Mouse (Mus musculus) limb, embryonic 14.5 days (tissue): Measurements from ENCODE around the gene Timp3. TPM values are rescaled to one million over a fixed set of nuclear protein-coding genes. Genes with fewer than 3 reads are reported as not detected.

ENCODE experiments used
- ATAC-seq: fragments of 200-750 bp; cut with Nextera tagmentation; 2 replicates; pipeline ENCODE4 v1.8.0; 2017; ENCODE audit warnings: low read depth, moderate number of reproducible peaks, moderate TSS enrichment; ENCODE audit not compliant: low FRiP score
- DNase-seq: peaks from one replicate; pipeline ENCODE4 v3.0.0-alpha.2; 2015; ENCODE audit warnings: low spot score
- H3K27ac ChIP-seq: fragments of 300-500 bp; sonication (generic); replicated peaks from 2 replicates; pipeline ENCODE4 v1.5.1; 2014; ENCODE audit warnings: low read depth, mild to moderate bottlenecking, low read length, moderate library complexity, mixed read lengths
- H3K27me3 ChIP-seq: fragments of 300-500 bp; sonication (generic); 2 replicates; pipeline ENCODE4 v1.6.1; 2014; ENCODE audit warnings: low read length, mixed read lengths; ENCODE audit not compliant: control insufficient read depth, insufficient read depth
- H3K36me3 ChIP-seq: fragments of 300-500 bp; sonication (generic); 2 replicates; pipeline ENCODE4 v1.6.1; 2014; ENCODE audit warnings: mild to moderate bottlenecking, low read length, moderate library complexity, mixed read lengths; ENCODE audit not compliant: control insufficient read depth, insufficient read depth
- H3K4me1 ChIP-seq: fragments of 300-500 bp; sonication (generic); 2 replicates; pipeline ENCODE4 v1.6.1; 2014; ENCODE audit warnings: antibody characterized with exemption, low read length, mixed read lengths; ENCODE audit not compliant: control insufficient read depth, insufficient read depth
- H3K4me2 ChIP-seq: fragments of 300-500 bp; sonication (generic); replicated peaks from 2 replicates; pipeline ENCODE4 v1.6.1; 2014; ENCODE audit warnings: low read depth, mild to moderate bottlenecking, low read length, moderate library complexity; ENCODE audit not compliant: severe bottlenecking
- H3K4me3 ChIP-seq: fragments of 300-500 bp; sonication (generic); replicated peaks from 2 replicates; pipeline ENCODE4 v1.5.1; 2014; ENCODE audit warnings: low read length
- H3K9ac ChIP-seq: fragments of 300-500 bp; sonication (generic); 2 replicates; pipeline ENCODE4 v1.6.1; 2014; ENCODE audit warnings: mild to moderate bottlenecking, low read depth, low read length, moderate library complexity; ENCODE audit not compliant: severe bottlenecking
- H3K9me3 ChIP-seq: fragments of 300-500 bp; sonication (generic); 2 replicates; pipeline ENCODE4 v1.6.1; 2016; ENCODE audit warnings: low read length; ENCODE audit not compliant: control insufficient read depth
- POLR2A ChIP-seq: fragments of 200-500 bp; IDR thresholded peaks from 2 replicates; pipeline ENCODE4 v1.8.0; 2012; ENCODE audit warnings: inconsistent platforms, mild to moderate bottlenecking, moderate library complexity, borderline replicate concordance; ENCODE audit not compliant: insufficient read depth, insufficient read length; ENCODE audit errors: extremely low read depth
- WGBS: fragments of 180-500 bp; shearing (Covaris S2); extraction: QIAGEN DNeasy Blood & Tissue Kit; methylation state at CpG from one replicate; pipeline ENCODE4 v1.1.7; 2014; 5-methylcytosine and 5-hydroxymethylcytosine counted together
- polyA plus RNA-seq, 2 experiments: library from polyadenylated mRNA; depleted of rRNA in 1 of 2; stranded (reverse) in 1 of 2; unstranded in 1 of 2; fragments of >200 nt; fragmentation: Nextera tagmentation in 1 of 2; extraction: Ambion mirVana in 1 of 2; gene quantifications; 2 replicates each; pipeline versions ENCODE4 v1.2.1 to v1.2.3; 2012 to 2014

Gene Timp3
- polyA plus RNA-seq, 2 experiments = 57.4 to 66.5 TPM

GRCm38 (mm10) chr10:86290109-86290771 lies 9.9 kb upstream of the Timp3 start:
- H3K4me3 ChIP-seq = no peak overlapping the region
- DNase-seq (peak; percentile 54), ATAC-seq (no peak)
- no peak for TF ChIP-seq POLR2A
- no peak overlapping the region for H3K27ac ChIP-seq
- peaks cover 23% of the 10 kb centered on the region for H3K4me1 ChIP-seq
- H3K4me2 ChIP-seq = 0 out of 2 replicates have a peak overlapping the region, but pooled peaks have one; percentile 10
- H3K27me3 ChIP-seq = no peaks in the 10 kb centered on the region
- H3K9ac ChIP-seq = no peak overlapping the region
- 47% methylated on average over 8 of the region's 8 CpGs for WGBS
- H3K9me3 ChIP-seq = no peaks in the 10 kb centered on the region
- H3K36me3 ChIP-seq = no peaks in the 10 kb centered on the region

DNA sequence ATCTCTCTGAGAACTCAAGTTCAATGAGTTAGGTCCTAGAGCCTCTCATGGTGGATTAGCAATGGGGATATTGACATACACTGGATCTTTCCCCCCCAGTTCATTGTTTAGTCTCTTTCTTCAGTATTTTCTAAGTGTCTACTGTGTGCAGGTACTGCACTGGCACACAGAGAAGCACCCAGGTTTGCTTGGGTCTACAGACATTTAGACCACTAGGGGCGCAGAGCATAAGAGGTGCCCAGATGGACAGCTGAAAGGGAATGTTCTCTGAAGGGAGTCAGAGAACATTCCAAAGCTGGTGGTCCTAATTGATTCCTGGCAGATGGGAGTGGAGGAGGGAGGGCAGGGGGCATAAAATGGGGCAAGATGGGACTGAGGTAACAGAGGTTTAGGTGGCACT lies 6.3 kb upstream of the Timp3 start:
- no peak overlapping the region for H3K4me2 ChIP-seq
- ATAC-seq (no peak), DNase-seq (no peak)
- no peak overlapping the region for H3K27ac ChIP-seq
- no peak overlapping the region for H3K9ac ChIP-seq
- peaks cover 31% of the 10 kb centered on the region for H3K4me1 ChIP-seq
- no peak for TF ChIP-seq POLR2A
- no peaks in the 10 kb centered on the region for H3K27me3 ChIP-seq
- H3K36me3 ChIP-seq = no peaks in the 10 kb centered on the region
- WGBS = 81% methylated on average over 1 of the region's 1 CpGs
- H3K4me3 ChIP-seq = no peak overlapping the region
- H3K9me3 ChIP-seq = no peaks in the 10 kb centered on the region

- Histone ChIP-seq H3K27ac (peak overlapping the region; percentile 91), H3K4me1 (peaks cover 32% of the 10 kb centered on the region), H3K27me3 (no peaks in the 10 kb centered on the region), H3K4me2 (peak overlapping the region; percentile 56; the same call in 1 of the 2 replicates), H3K9me3 (no peaks in the 10 kb centered on the region), H3K9ac (no peak overlapping the region), H3K4me3 (no peak overlapping the region), H3K36me3 (no peaks in the 10 kb centered on the region)
- 51% methylated on average over 10 of the region's 10 CpGs for WGBS
- peak; percentile 38 for ATAC-seq
- no peak for DNase-seq
- TF ChIP-seq POLR2A = no peak
Measured at GRCm38 (mm10) chr10:86294599-86295365, 5.4 kb upstream of the Timp3 start.

DNA sequence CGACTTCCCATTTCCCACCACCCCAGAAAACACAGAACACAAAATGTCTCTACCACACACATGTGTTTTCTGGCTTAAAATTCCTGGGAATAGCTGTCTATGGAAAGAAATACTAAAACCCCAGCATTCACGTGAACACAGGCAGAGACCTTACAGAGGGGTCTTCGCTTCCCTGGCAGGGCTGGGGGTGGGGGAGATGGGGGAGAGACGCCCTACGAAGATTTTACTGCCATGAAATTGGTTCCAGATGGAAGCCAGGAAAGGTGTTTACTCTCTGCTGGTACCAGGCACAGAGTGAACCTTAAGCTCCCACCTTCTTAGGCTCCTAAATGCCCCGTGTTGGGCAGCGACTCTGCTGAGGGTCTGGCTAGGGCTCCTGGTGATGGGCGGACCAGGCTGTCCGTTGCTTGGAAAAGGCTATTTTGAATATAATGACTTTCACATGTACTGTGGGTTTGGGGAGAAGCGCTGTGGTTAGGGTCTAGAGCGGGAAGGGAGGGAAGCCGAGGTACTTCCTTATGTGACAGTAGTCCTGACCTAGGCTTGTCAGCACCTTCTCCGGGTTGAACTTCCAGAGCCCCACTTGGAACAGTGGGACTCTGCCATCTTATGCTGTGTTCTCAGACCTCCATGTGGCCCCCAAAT lies 4.6 kb upstream of the Timp3 start:
- H3K4me3 ChIP-seq = peak overlapping the region; percentile 21
- H3K27ac ChIP-seq = peak overlapping the region; percentile 91
- H3K4me2 ChIP-seq = peak overlapping the region; percentile 56
- no peaks in the 10 kb centered on the region for H3K9me3 ChIP-seq
- H3K27me3 ChIP-seq = no peaks in the 10 kb centered on the region
- peaks cover 28% of the 10 kb centered on the region for H3K4me1 ChIP-seq
- 8% methylated on average over 13 of the region's 13 CpGs for WGBS
- H3K9ac ChIP-seq = peak overlapping the region; percentile 41
- no peaks in the 10 kb centered on the region for H3K36me3 ChIP-seq
- no peak for TF ChIP-seq POLR2A
- DNase-seq (peak; percentile 57), ATAC-seq (peak; percentile 66)

GRCm38 (mm10) chr10:86296111-86296510 lies 4.1 kb upstream of the Timp3 start:
- Histone ChIP-seq H3K9ac (peak overlapping the region; percentile 41), H3K27me3 (no peaks in the 10 kb centered on the region), H3K4me3 (peak overlapping the region; percentile 21), H3K27ac (peak overlapping the region; percentile 91), H3K36me3 (no peaks in the 10 kb centered on the region), H3K4me2 (peak overlapping the region; percentile 56), H3K4me1 (peaks cover 26% of the 10 kb centered on the region), H3K9me3 (no peaks in the 10 kb centered on the region)
- ATAC-seq = peak; percentile 64
- peak; percentile 84 for DNase-seq
- no peak for TF ChIP-seq POLR2A
- 7% methylated on average over 14 of the region's 14 CpGs for WGBS
